Mouse (Mus musculus): Measurements from ENCODE around the gene Twf1. TPM values are rescaled to one million over a fixed set of nuclear protein-coding genes. Genes with fewer than 3 reads are reported as not detected.

Gene Twf1
- total and polyA plus RNA-seq, 3 experiments = 10.4 to 37.0 (median 30.1) TPM

DNA sequence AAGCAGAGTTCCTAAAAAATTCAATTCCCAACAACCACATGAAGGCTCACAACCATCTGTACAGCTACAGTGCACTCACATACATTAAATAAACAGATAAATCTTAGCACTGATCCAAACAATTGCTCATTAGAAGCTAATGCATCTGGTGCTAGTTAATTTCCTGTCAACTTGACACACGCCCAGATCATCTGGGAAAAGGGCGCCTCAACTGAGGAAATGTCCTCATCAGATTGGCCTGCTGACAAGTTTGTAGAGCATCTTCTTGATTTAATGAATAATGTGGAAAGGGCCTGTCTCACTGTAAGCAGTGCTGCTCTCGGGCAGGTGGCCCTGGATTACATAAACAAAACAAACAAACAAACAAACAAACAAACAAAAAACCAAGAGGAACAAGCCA lies 59.2 kb downstream of the Twf1 start:
- H3K4me1 ChIP-seq (ENCODE audit: control insufficient read depth in 1 of 2, insufficient read depth in 2 of 2) = no peaks in the 10 kb centered on the region
- no peaks in the 10 kb centered on the region for H3K27me3 ChIP-seq (replicated peaks)
- no peak overlapping the region for H3K4me2 ChIP-seq (ENCODE audit: insufficient read depth, low read depth, poor library complexity, severe bottlenecking)
- in situ Hi-C loops (cut with MboI; ENCODE audit: low pct_ligation_motif_present, low pct_unique_long_range_greater_than_20kb, low sequenced_read_pairs) (loop anchor here (10.0 to 25.0 kb wide), 3 partner anchors 168 to 993 kb away; no protein-coding TSS in a partner anchor), dilution Hi-C loops (cut with MboI; ENCODE audit: extremely low pct_ligation_motif_present, extremely low pct_unique_long_range_greater_than_20kb, low sequenced_read_pairs) (no loop called here)
- no peak for DNase-seq (ENCODE audit: extremely low read depth)
- H3K79me2 ChIP-seq (replicated peaks; ENCODE audit: control insufficient read depth, extremely low read depth, insufficient read depth, poor library complexity, severe bottlenecking) = no peaks in the 10 kb centered on the region
- no peak overlapping the region for H3K27ac ChIP-seq (ENCODE audit: insufficient read depth, low read depth)
- H3K9me3 ChIP-seq (replicated peaks; ENCODE audit: low read length) = no peaks in the 10 kb centered on the region
- TF ChIP-seq JUND (conservative IDR thresholded peaks at IDR 0.05; ENCODE audit: low read depth, low read length) (no peak), RCOR1 (conservative IDR thresholded peaks at IDR 0.05; ENCODE audit: low read depth, low read length) (no peak), JUN (IDR thresholded peaks at IDR 0.05; ENCODE audit: insufficient read depth, low read depth, low read length) (no peak), MYC (IDR thresholded peaks at IDR 0.05; ENCODE audit: low read depth, low read length) (no peak), NELFE (IDR thresholded peaks at IDR 0.05; ENCODE audit: low read depth, low read length) (no peak), ZMIZ1 (IDR thresholded peaks at IDR 0.05; ENCODE audit: low read depth, low read length) (no peak), ZNF384 (IDR thresholded peaks at IDR 0.05; ENCODE audit: low read depth, low read length) (no peak), KAT2A (IDR thresholded peaks at IDR 0.05; ENCODE audit: insufficient replicate concordance, low read length) (no peak), MEF2A (IDR thresholded peaks at IDR 0.05; ENCODE audit: borderline replicate concordance, low read depth, low read length) (no peak), CHD2 (IDR thresholded peaks at IDR 0.05; ENCODE audit: low read length) (no peak), SIN3A (IDR thresholded peaks at IDR 0.05; ENCODE audit: low read length) (no peak), TCF12 (IDR thresholded peaks at IDR 0.05; ENCODE audit: low read depth, low read length) (no peak), IRF4 (IDR thresholded peaks at IDR 0.05; ENCODE audit: low read depth, low read length) (no peak), PAX5 (IDR thresholded peaks at IDR 0.05; ENCODE audit: low read length) (no peak), EP300 (IDR thresholded peaks at IDR 0.05; ENCODE audit: low read length) (no peak)
- H3K9ac ChIP-seq (ENCODE audit: insufficient read depth, low read depth) = no peak overlapping the region
- peaks cover 51 to 82% of the 10 kb centered on the region in 2 experiments for H3K36me3 ChIP-seq (replicated peaks in 1 of 2; ENCODE audit: control insufficient read depth in 1 of 2, insufficient read depth in 1 of 2, low read length in 1 of 2)
- no peak overlapping the region for H3K4me3 ChIP-seq (replicated peaks in 1 of 3; ENCODE audit: low read depth in 2 of 3, low read length in 2 of 3, poor library complexity in 1 of 3)

Other genes with a start within 250 kb of the Twf1 start
- gene Adamts20, start 124.5 kb downstream of the Twf1 start, total RNA-seq (2012; rRNA removed) = 0.46 and 0.68 TPM in 2 replicates
- gene Adamts20, start 124.5 kb downstream of the Twf1 start, total RNA-seq (2014; rRNA removed) = 0.50 and 1.5 TPM in 2 replicates
- 0.37 and 0.85 TPM in 2 replicates for gene Adamts20, start 124.5 kb downstream of the Twf1 start, polyA plus RNA-seq (2012; ENCODE audit: insufficient read length, low read depth)
- gene Pus7l, start 46.3 kb downstream of the Twf1 start, total RNA-seq (2012; rRNA removed) = 14.8 and 17.5 TPM in 2 replicates
- gene Pus7l, start 46.3 kb downstream of the Twf1 start, total RNA-seq (2014; rRNA removed) = 16.9 and 19.5 TPM in 2 replicates
- 15.0 and 15.2 TPM in 2 replicates for gene Pus7l, start 46.3 kb downstream of the Twf1 start, polyA plus RNA-seq (2012; ENCODE audit: insufficient read length, low read depth)
- 11.9 and 15.3 TPM in 2 replicates for gene Irak4, start 46.2 kb downstream of the Twf1 start, total RNA-seq (2012; rRNA removed)
- gene Irak4, start 46.2 kb downstream of the Twf1 start, total RNA-seq (2014; rRNA removed) = 7.6 and 7.7 TPM in 2 replicates
- gene Irak4, start 46.2 kb downstream of the Twf1 start, polyA plus RNA-seq (2012; ENCODE audit: insufficient read length, low read depth) = 11.6 and 14.4 TPM in 2 replicates
- gene Tmem117, start 39.3 kb upstream of the Twf1 start, total RNA-seq (2012; rRNA removed) = not detected in 2 replicates
- gene Tmem117, start 39.3 kb upstream of the Twf1 start, total RNA-seq (2014; rRNA removed) = not detected in 2 replicates
- not detected in 2 replicates for gene Tmem117, start 39.3 kb upstream of the Twf1 start, polyA plus RNA-seq (2012; ENCODE audit: insufficient read length, low read depth)

Data from CH12.LX (cell line).